Mouse (Mus musculus): ENCODE results near the gene Nol10. TPM values are rescaled to one million over a fixed set of nuclear protein-coding genes. Genes with fewer than 3 reads are reported as not detected.

Gene Nol10
- polyA plus RNA-seq, 1 experiment from 2014 or later = 14.5 TPM

GRCm38 (mm10) chr12:17393148-17393547 is 44.9 kb downstream of the Nol10 start:
- Histone ChIP-seq H3K4me2 (ENCODE audit: low read depth, low read length) (no peak overlapping the region), H3K4me3 (ENCODE audit: low read length) (no peak overlapping the region), H3K9ac (ENCODE audit: low read depth, low read length) (no peak overlapping the region), H3K4me1 (ENCODE audit: control insufficient read depth, insufficient read depth, low read length) (no peaks in the 10 kb centered on the region), H3K36me3 (ENCODE audit: control insufficient read depth, insufficient read depth, low read length) (no peaks in the 10 kb centered on the region), H3K9me3 (ENCODE audit: control insufficient read depth, low read length) (no peaks in the 10 kb centered on the region), H3K27me3 (replicated peaks; ENCODE audit: control insufficient read depth, insufficient read depth, low read length) (no peaks in the 10 kb centered on the region), H3K27ac (ENCODE audit: low read length) (no peak overlapping the region)
- WGBS = 81% methylated on average over 13 of the region's 13 CpGs
- ATAC-seq = no peak

- Histone ChIP-seq H3K9me3 (ENCODE audit: control insufficient read depth, low read length) (no peaks in the 10 kb centered on the region), H3K9ac (ENCODE audit: low read depth, low read length) (no peak overlapping the region), H3K4me3 (ENCODE audit: low read length) (no peak overlapping the region), H3K27ac (ENCODE audit: low read length) (no peak overlapping the region), H3K27me3 (replicated peaks; ENCODE audit: control insufficient read depth, insufficient read depth, low read length) (no peaks in the 10 kb centered on the region), H3K36me3 (ENCODE audit: control insufficient read depth, insufficient read depth, low read length) (no peaks in the 10 kb centered on the region), H3K4me2 (ENCODE audit: low read depth, low read length) (no peak overlapping the region), H3K4me1 (ENCODE audit: control insufficient read depth, insufficient read depth, low read length) (no peaks in the 10 kb centered on the region)
- WGBS = 65% methylated on average over 2 of the region's 2 CpGs
- ATAC-seq = no peak
Observed at GRCm38 (mm10) chr12:17397150-17397549, 48.9 kb downstream of the Nol10 start.

- H3K4me2 ChIP-seq (ENCODE audit: low read depth, low read length) = no peak overlapping the region
- no peaks in the 10 kb centered on the region for H3K27me3 ChIP-seq (replicated peaks; ENCODE audit: control insufficient read depth, insufficient read depth, low read length)
- H3K4me3 ChIP-seq (ENCODE audit: low read length) = no peak overlapping the region
- no peak overlapping the region for H3K27ac ChIP-seq (ENCODE audit: low read length)
- H3K36me3 ChIP-seq (ENCODE audit: control insufficient read depth, insufficient read depth, low read length) = no peaks in the 10 kb centered on the region
- H3K9me3 ChIP-seq (ENCODE audit: control insufficient read depth, low read length) = no peaks in the 10 kb centered on the region
- H3K4me1 ChIP-seq (ENCODE audit: control insufficient read depth, insufficient read depth, low read length) = no peaks in the 10 kb centered on the region
- no peak overlapping the region for H3K9ac ChIP-seq (ENCODE audit: low read depth, low read length)
- no peak for ATAC-seq
- 88% methylated on average over 1 of the region's 1 CpGs for WGBS
Observed at GRCm38 (mm10) chr12:17401419-17401818, 53.2 kb downstream of the Nol10 start.

GRCm38 (mm10) chr12:17402116-17402515 is 53.9 kb downstream of the Nol10 start:
- H3K27ac ChIP-seq (ENCODE audit: low read length) = no peak overlapping the region
- H3K4me2 ChIP-seq (ENCODE audit: low read depth, low read length) = no peak overlapping the region
- H3K4me3 ChIP-seq (ENCODE audit: low read length) = no peak overlapping the region
- no peaks in the 10 kb centered on the region for H3K9me3 ChIP-seq (ENCODE audit: control insufficient read depth, low read length)
- ATAC-seq = no peak
- H3K27me3 ChIP-seq (replicated peaks; ENCODE audit: control insufficient read depth, insufficient read depth, low read length) = no peaks in the 10 kb centered on the region
- no peaks in the 10 kb centered on the region for H3K4me1 ChIP-seq (ENCODE audit: control insufficient read depth, insufficient read depth, low read length)
- no peaks in the 10 kb centered on the region for H3K36me3 ChIP-seq (ENCODE audit: control insufficient read depth, insufficient read depth, low read length)
- no peak overlapping the region for H3K9ac ChIP-seq (ENCODE audit: low read depth, low read length)
- WGBS = 80% methylated on average over 3 of the region's 3 CpGs

GRCm38 (mm10) chr12:17403998-17404397 is 55.7 kb downstream of the Nol10 start:
- ATAC-seq = no peak
- no peaks in the 10 kb centered on the region for H3K36me3 ChIP-seq (ENCODE audit: control insufficient read depth, insufficient read depth, low read length)
- H3K9ac ChIP-seq (ENCODE audit: low read depth, low read length) = no peak overlapping the region
- H3K4me2 ChIP-seq (ENCODE audit: low read depth, low read length) = no peak overlapping the region
- H3K9me3 ChIP-seq (ENCODE audit: control insufficient read depth, low read length) = no peaks in the 10 kb centered on the region
- WGBS = 96% methylated on average over 4 of the region's 4 CpGs
- H3K4me3 ChIP-seq (ENCODE audit: low read length) = no peak overlapping the region
- no peak overlapping the region for H3K27ac ChIP-seq (ENCODE audit: low read length)
- H3K4me1 ChIP-seq (ENCODE audit: control insufficient read depth, insufficient read depth, low read length) = no peaks in the 10 kb centered on the region
- no peaks in the 10 kb centered on the region for H3K27me3 ChIP-seq (replicated peaks; ENCODE audit: control insufficient read depth, insufficient read depth, low read length)

GRCm38 (mm10) chr12:17406825-17407224 is 58.6 kb downstream of the Nol10 start:
- H3K9me3 ChIP-seq (ENCODE audit: control insufficient read depth, low read length) = no peaks in the 10 kb centered on the region
- H3K4me3 ChIP-seq (ENCODE audit: low read length) = no peak overlapping the region
- WGBS = 96% methylated on average over 4 of the region's 4 CpGs
- ATAC-seq = no peak
- no peaks in the 10 kb centered on the region for H3K36me3 ChIP-seq (ENCODE audit: control insufficient read depth, insufficient read depth, low read length)
- no peak overlapping the region for H3K4me2 ChIP-seq (ENCODE audit: low read depth, low read length)
- no peaks in the 10 kb centered on the region for H3K4me1 ChIP-seq (ENCODE audit: control insufficient read depth, insufficient read depth, low read length)
- no peaks in the 10 kb centered on the region for H3K27me3 ChIP-seq (replicated peaks; ENCODE audit: control insufficient read depth, insufficient read depth, low read length)
- H3K27ac ChIP-seq (ENCODE audit: low read length) = no peak overlapping the region
- no peak overlapping the region for H3K9ac ChIP-seq (ENCODE audit: low read depth, low read length)

GRCm38 (mm10) chr12:17408312-17408711 is 60.1 kb downstream of the Nol10 start:
- H3K36me3 ChIP-seq (ENCODE audit: control insufficient read depth, insufficient read depth, low read length) = no peaks in the 10 kb centered on the region
- H3K9me3 ChIP-seq (ENCODE audit: control insufficient read depth, low read length) = no peaks in the 10 kb centered on the region

GRCm38 (mm10) chr12:17411242-17411641 is 63.0 kb downstream of the Nol10 start:
- Histone ChIP-seq H3K9me3 (ENCODE audit: control insufficient read depth, low read length) (no peaks in the 10 kb centered on the region), H3K4me2 (ENCODE audit: low read depth, low read length) (no peak overlapping the region), H3K27me3 (replicated peaks; ENCODE audit: control insufficient read depth, insufficient read depth, low read length) (no peaks in the 10 kb centered on the region), H3K4me1 (ENCODE audit: control insufficient read depth, insufficient read depth, low read length) (no peaks in the 10 kb centered on the region), H3K4me3 (ENCODE audit: low read length) (no peak overlapping the region), H3K27ac (ENCODE audit: low read length) (no peak overlapping the region), H3K36me3 (ENCODE audit: control insufficient read depth, insufficient read depth, low read length) (no peaks in the 10 kb centered on the region), H3K9ac (ENCODE audit: low read depth, low read length) (no peak overlapping the region)
- no peak for ATAC-seq
- 76% methylated on average over 2 of the region's 2 CpGs for WGBS

More at GRCm38 (mm10) chr12:17408312-17408711, 60.1 kb downstream of the Nol10 start:
- no peak for ATAC-seq
- H3K4me3 ChIP-seq (ENCODE audit: low read length) = no peak overlapping the region
- no peak overlapping the region for H3K9ac ChIP-seq (ENCODE audit: low read depth, low read length)
- no peaks in the 10 kb centered on the region for H3K27me3 ChIP-seq (replicated peaks; ENCODE audit: control insufficient read depth, insufficient read depth, low read length)
- H3K4me1 ChIP-seq (ENCODE audit: control insufficient read depth, insufficient read depth, low read length) = no peaks in the 10 kb centered on the region
- H3K27ac ChIP-seq (ENCODE audit: low read length) = no peak overlapping the region
- WGBS = 92% methylated on average over 7 of the region's 7 CpGs
- H3K4me2 ChIP-seq (ENCODE audit: low read depth, low read length) = no peak overlapping the region

GRCm38 (mm10) chr12:17411797-17412526 is 63.7 kb downstream of the Nol10 start:
- no peak for ATAC-seq
- Histone ChIP-seq H3K9ac (ENCODE audit: low read depth, low read length) (no peak overlapping the region), H3K36me3 (ENCODE audit: control insufficient read depth, insufficient read depth, low read length) (peaks cover 3% of the 10 kb centered on the region; the same call in 1 of the 2 replicates), H3K27me3 (replicated peaks; ENCODE audit: control insufficient read depth, insufficient read depth, low read length) (no peaks in the 10 kb centered on the region), H3K4me1 (ENCODE audit: control insufficient read depth, insufficient read depth, low read length) (no peaks in the 10 kb centered on the region), H3K9me3 (ENCODE audit: control insufficient read depth, low read length) (no peaks in the 10 kb centered on the region), H3K27ac (ENCODE audit: low read length) (no peak overlapping the region), H3K4me2 (ENCODE audit: low read depth, low read length) (no peak overlapping the region), H3K4me3 (ENCODE audit: low read length) (no peak overlapping the region)
- 66% methylated on average over 12 of the region's 12 CpGs for WGBS

GRCm38 (mm10) chr12:17414734-17415133 is 66.5 kb downstream of the Nol10 start:
- H3K4me3 ChIP-seq (ENCODE audit: low read length) = no peak overlapping the region
- ATAC-seq = no peak

More at GRCm38 (mm10) chr12:17414734-17415133, 66.5 kb downstream of the Nol10 start:
- Histone ChIP-seq H3K27me3 (replicated peaks; ENCODE audit: control insufficient read depth, insufficient read depth, low read length) (no peaks in the 10 kb centered on the region), H3K9me3 (ENCODE audit: control insufficient read depth, low read length) (no peaks in the 10 kb centered on the region), H3K9ac (ENCODE audit: low read depth, low read length) (no peak overlapping the region), H3K4me1 (ENCODE audit: control insufficient read depth, insufficient read depth, low read length) (no peaks in the 10 kb centered on the region), H3K4me2 (ENCODE audit: low read depth, low read length) (no peak overlapping the region), H3K36me3 (ENCODE audit: control insufficient read depth, insufficient read depth, low read length) (peaks cover 15% of the 10 kb centered on the region; the same call in 1 of the 2 replicates), H3K27ac (ENCODE audit: low read length) (no peak overlapping the region)
- WGBS = 85% methylated on average over 7 of the region's 7 CpGs

Data from intestine, embryonic 16.5 days (tissue).